Mouse (Mus musculus): ENCODE measurements at regions not wholly inside any gene's neighbourhood (a gene's known extent, or its start where the extent isn't known, plus 50 kb on each side); places are given as distances from the start of the nearest gene placed in this dataset.
A peak's percentile ranks its signal among the peaks of the same experiment; 100 is the strongest.

DNA sequence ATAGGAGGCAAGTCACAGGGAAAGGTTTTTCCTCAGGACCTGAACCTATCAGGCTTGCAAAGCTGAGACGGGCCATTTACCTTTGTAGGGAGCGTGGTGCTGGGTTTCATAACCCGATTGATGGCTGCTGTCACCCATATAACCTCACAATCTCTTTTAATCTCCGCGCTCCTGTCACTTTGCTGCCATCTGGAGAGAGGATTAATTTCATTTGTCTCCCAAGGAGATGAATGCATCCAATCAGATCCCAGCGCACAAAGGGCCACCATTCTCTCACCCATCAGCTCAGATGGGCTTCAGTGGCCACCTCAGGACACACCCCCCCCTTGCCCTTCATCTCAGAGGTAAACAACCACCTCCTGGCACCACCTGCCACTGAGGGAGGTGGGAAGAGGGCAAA lies 67.7 kb upstream of the Nfe2l3 start:
- H3K4me2 ChIP-seq = no peak overlapping the region
- peaks cover 8% of the 10 kb centered on the region; the same call in 1 of the 2 replicates for H3K4me1 ChIP-seq
- WGBS (ENCODE audit: insufficient replicate concordance) = 70% methylated on average over 6 of the region's 6 CpGs
- no peak overlapping the region for H3K9ac ChIP-seq
- no peak overlapping the region for H3K27ac ChIP-seq
- ATAC-seq = no peak
- H3K4me3 ChIP-seq = no peak overlapping the region
- no peaks in the 10 kb centered on the region for H3K9me3 ChIP-seq (replicated peaks)
- H3K36me3 ChIP-seq = no peaks in the 10 kb centered on the region
- H3K27me3 ChIP-seq (replicated peaks) = peaks cover 31% of the 10 kb centered on the region; the same call in 1 of the 2 replicates

GRCm38 (mm10) chr6:51369771-51370170 lies 62.7 kb upstream of the Nfe2l3 start:
- Histone ChIP-seq H3K9ac (no peak overlapping the region), H3K36me3 (no peaks in the 10 kb centered on the region), H3K4me3 (no peak overlapping the region), H3K9me3 (replicated peaks) (no peaks in the 10 kb centered on the region), H3K4me2 (no peak overlapping the region), H3K27ac (no peak overlapping the region), H3K4me1 (no peaks in the 10 kb centered on the region), H3K27me3 (replicated peaks) (peaks cover 22% of the 10 kb centered on the region; the same call in 1 of the 2 replicates)
- 70% methylated on average over 6 of the region's 6 CpGs for WGBS (ENCODE audit: insufficient replicate concordance)
- ATAC-seq = no peak

GRCm38 (mm10) chr6:51372357-51372756 lies 60.1 kb upstream of the Nfe2l3 start:
- H3K4me1 ChIP-seq = no peaks in the 10 kb centered on the region
- 56% methylated on average over 7 of the region's 7 CpGs for WGBS (ENCODE audit: insufficient replicate concordance)
- H3K4me3 ChIP-seq = no peak overlapping the region
- ATAC-seq = no peak
- H3K9ac ChIP-seq = no peak overlapping the region
- peaks cover 15% of the 10 kb centered on the region; the same call in 1 of the 2 replicates for H3K27me3 ChIP-seq (replicated peaks)
- no peak overlapping the region for H3K27ac ChIP-seq
- no peaks in the 10 kb centered on the region for H3K36me3 ChIP-seq
- H3K9me3 ChIP-seq (replicated peaks) = no peaks in the 10 kb centered on the region
- H3K4me2 ChIP-seq = no peak overlapping the region

DNA sequence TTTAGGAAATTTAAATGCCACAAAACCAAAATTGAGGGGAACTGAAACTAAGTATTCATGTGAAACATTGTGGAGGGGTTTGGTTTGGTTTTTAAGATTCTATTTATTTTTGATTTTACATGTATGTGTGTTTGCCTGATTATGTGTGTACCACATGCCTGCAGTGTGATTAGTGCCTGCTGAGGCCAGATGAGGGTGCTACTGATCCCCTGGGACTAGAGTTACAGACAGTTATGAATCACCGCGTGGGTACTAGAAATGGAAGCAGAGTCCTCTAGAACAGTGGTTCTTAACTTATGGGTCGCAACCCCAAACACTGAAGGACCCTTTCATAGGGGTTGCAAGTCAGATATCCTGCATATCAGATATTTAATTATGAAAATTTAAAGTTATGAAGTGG lies 54.0 kb upstream of the Nfe2l3 start:
- no peak for ATAC-seq
- Histone ChIP-seq H3K36me3 (no peaks in the 10 kb centered on the region), H3K4me1 (peaks cover 6% of the 10 kb centered on the region; the same call in 1 of the 2 replicates), H3K27me3 (replicated peaks) (peaks cover 31% of the 10 kb centered on the region), H3K9me3 (replicated peaks) (no peaks in the 10 kb centered on the region), H3K4me2 (no peak overlapping the region), H3K27ac (no peak overlapping the region), H3K9ac (no peak overlapping the region), H3K4me3 (no peak overlapping the region)
- WGBS (ENCODE audit: insufficient replicate concordance) = 76% methylated on average over 3 of the region's 3 CpGs

DNA sequence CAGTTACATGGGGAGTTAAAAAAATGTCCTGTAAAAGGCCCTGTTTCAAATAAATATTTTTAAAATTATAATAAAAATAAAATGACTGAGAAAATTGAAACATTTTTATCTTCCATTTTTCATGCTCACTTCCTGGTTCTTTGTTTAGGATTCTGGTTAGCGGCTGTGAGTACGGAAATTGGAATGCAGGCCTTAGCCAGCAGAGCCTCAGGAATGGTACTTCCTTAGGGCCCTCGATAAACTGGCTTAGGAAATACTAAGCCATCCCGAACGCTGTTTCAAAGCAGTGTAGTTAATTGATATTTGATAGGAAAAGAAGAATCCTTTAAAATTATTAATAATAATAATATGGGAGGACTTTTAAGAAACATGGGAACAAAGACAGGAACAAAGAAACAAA lies 53.4 kb upstream of the Nfe2l3 start:
- Histone ChIP-seq H3K27ac (no peak overlapping the region), H3K27me3 (replicated peaks) (peaks cover 34% of the 10 kb centered on the region), H3K4me3 (peak overlapping the region; percentile 45; the same call in 1 of the 2 replicates), H3K36me3 (no peaks in the 10 kb centered on the region), H3K4me2 (peak overlapping the region; percentile 67), H3K9ac (no peak overlapping the region), H3K9me3 (replicated peaks) (no peaks in the 10 kb centered on the region), H3K4me1 (peaks cover 6% of the 10 kb centered on the region; the same call in 1 of the 2 replicates)
- 31% methylated on average over 5 of the region's 5 CpGs for WGBS (ENCODE audit: insufficient replicate concordance)
- no peak for ATAC-seq

DNA sequence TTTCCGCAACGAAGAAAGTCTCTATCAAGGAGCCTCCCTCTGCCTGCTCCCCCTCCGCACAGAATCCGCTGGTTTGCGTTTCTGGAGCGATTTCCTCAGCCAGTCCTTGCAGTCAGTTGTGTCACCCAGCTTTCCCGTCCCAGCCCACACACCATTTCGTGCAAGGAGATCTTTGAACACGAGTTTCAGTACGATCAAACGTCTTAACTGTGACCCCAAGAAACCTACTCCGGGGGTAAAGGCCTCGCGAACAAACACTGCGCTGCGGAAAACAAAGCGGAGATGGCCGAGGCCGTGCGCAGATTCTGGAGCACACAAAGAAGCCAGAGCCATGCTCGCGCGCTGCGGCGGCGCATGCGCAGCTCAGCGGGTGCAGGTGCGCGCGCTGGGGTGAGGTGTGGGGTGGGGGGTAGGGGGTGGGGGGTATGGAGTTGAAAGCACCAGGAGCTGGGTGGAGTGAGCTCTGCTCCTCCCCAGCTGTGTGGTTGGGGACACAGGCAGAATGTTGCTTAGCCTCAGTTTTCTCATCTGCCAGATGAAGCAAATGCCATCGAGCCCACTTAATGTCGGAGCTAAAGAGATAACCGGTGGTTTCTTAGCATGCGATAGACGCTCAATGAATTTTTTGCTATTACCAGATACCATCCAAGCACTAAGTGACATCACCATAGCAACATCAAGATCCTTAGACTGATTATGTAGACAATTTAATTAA lies 52.8 kb upstream of the Nfe2l3 start:
- H3K9me3 ChIP-seq (replicated peaks) = no peaks in the 10 kb centered on the region
- peaks cover 28% of the 10 kb centered on the region for H3K27me3 ChIP-seq (replicated peaks)
- H3K36me3 ChIP-seq = no peaks in the 10 kb centered on the region
- peak overlapping the region; percentile 45 for H3K4me3 ChIP-seq
- no peak overlapping the region; the same call in 1 of the 2 replicates for H3K27ac ChIP-seq
- no peak; the same call in 1 of the 2 replicates for ATAC-seq
- H3K9ac ChIP-seq = peak overlapping the region; percentile 39
- 3% methylated on average over 36 of the region's 36 CpGs for WGBS (ENCODE audit: insufficient replicate concordance)
- H3K4me1 ChIP-seq = peaks cover 6% of the 10 kb centered on the region; the same call in 1 of the 2 replicates
- H3K4me2 ChIP-seq = peak overlapping the region; percentile 67

DNA sequence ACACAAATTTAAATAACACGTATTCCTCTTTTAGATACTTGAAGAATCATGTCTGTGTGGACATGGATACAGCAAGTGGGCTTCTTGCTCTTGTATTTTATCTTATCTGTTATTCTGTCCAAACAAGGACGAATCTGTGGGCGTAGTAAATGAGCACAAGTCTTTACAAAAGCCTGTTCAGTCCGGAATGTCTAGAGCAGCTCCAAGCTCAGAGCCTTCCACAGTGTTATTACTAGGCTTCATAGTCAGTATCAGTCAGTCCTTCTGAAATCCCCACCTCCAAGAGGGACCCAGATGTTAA lies 52.2 kb upstream of the Nfe2l3 start:
- 51% methylated on average over 4 of the region's 4 CpGs for WGBS (ENCODE audit: insufficient replicate concordance)
- Histone ChIP-seq H3K4me3 (no peak overlapping the region), H3K27ac (no peak overlapping the region), H3K27me3 (replicated peaks) (peaks cover 28% of the 10 kb centered on the region), H3K9ac (no peak overlapping the region), H3K4me1 (peaks cover 6% of the 10 kb centered on the region; the same call in 1 of the 2 replicates), H3K36me3 (no peaks in the 10 kb centered on the region), H3K9me3 (replicated peaks) (no peaks in the 10 kb centered on the region), H3K4me2 (peak overlapping the region; percentile 67)
- no peak for ATAC-seq

DNA sequence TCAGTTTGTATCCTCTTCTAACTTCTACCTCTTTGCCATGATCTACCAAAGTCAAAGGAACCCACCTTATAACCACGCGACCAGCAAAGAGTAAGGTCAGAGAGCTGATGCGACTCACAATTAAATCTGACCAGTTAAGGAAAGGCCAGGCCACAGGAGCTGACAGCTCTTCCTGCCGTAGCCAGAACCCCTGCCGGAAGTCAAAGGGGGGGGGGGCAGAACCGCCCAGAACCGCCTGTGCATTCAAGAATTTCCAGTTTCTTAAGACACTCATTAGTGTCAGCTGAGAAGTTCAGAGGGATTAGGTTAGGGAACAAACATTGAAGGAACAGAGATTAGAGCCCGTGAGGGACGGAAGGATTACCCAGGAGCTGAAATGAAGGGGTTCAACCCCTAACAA lies 51.0 kb upstream of the Nfe2l3 start:
- Histone ChIP-seq H3K4me1 (peaks cover 6% of the 10 kb centered on the region; the same call in 1 of the 2 replicates), H3K36me3 (no peaks in the 10 kb centered on the region), H3K9me3 (replicated peaks) (no peaks in the 10 kb centered on the region), H3K27me3 (replicated peaks) (peaks cover 28% of the 10 kb centered on the region), H3K4me2 (no peak overlapping the region), H3K27ac (no peak overlapping the region), H3K4me3 (no peak overlapping the region), H3K9ac (no peak overlapping the region)
- no peak for ATAC-seq
- WGBS (ENCODE audit: insufficient replicate concordance) = 29% methylated on average over 9 of the region's 9 CpGs

MicroRNAs in the stretch of these regions (microRNA counts, 519-probe panel; counts per million panel counts)
- microRNA mmu-miR-148a = 7,082 counts per million, percentile 96 among the panel's probes with 10 or more counts

Small RNA genes lying in the stretch of these regions (microRNA-seq; reads per million reads assigned to microRNA genes)
- 1,337 reads per million, percentile 77 among the genes with 10 or more reads in this experiment for gene Mir148a
